Mouse (Mus musculus): ENCODE data around the gene Cdkal1. TPM values are rescaled to one million over a fixed set of nuclear protein-coding genes. Genes with fewer than 3 reads are reported as not detected.

Cdkal1 gene
- total and polyA plus RNA-seq, 3 experiments: 3.9 to 30.3 (median 29.9) TPM

DNA sequence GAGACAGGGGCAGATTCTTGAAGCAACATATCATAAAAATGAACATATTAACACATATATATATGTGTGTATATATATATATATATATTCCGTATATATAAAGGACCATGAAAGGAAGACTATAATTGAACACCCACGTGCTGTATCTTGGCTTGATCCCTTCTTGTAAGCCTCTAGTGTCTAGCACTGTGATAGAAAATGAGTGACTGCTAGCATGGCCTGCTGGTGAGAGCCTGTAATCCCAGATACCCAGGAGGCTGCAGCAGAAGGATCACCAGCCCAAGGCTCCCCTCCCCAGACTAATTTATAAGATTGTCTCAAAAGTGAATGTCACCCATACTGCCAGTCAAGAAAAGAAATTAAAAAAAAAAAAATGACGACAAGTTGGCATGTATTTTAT lies 158.2 kb downstream of the Cdkal1 start:
- peaks cover 10% of the 10 kb centered on the region for H3K4me1 ChIP-seq (ENCODE audit: control insufficient read depth, insufficient read depth, low read length)
- no peak for DNase-seq
- no peak overlapping the region for H3K4me3 ChIP-seq
- no peaks in the 10 kb centered on the region for H3K27me3 ChIP-seq (ENCODE audit: control insufficient read depth, insufficient read depth, low read length)
- no peak overlapping the region for H3K27ac ChIP-seq
- TF ChIP-seq EP300 (IDR thresholded peaks at IDR 0.05; ENCODE audit: insufficient read depth, low read depth, low read length): no peak
- no peak for TF ChIP-seq CTCF (IDR thresholded peaks at IDR 0.05)
- no peak for TF ChIP-seq POLR2A (IDR thresholded peaks at IDR 0.05; ENCODE audit: insufficient read depth, low read depth, low read length)
- intact Hi-C loops (cut with DNase I): no loop called here
- peaks cover 17% of the 10 kb centered on the region for H3K36me3 ChIP-seq (ENCODE audit: control insufficient read depth, insufficient read depth, low read length)
- no peak overlapping the region for H3K9ac ChIP-seq (ENCODE audit: low read depth, low read length)
- H3K79me2 ChIP-seq (replicated peaks; ENCODE audit: control insufficient read depth, insufficient read depth, low read length): no peaks in the 10 kb centered on the region
- 71% methylated on average over 3 of the region's 3 CpGs for WGBS

DNA sequence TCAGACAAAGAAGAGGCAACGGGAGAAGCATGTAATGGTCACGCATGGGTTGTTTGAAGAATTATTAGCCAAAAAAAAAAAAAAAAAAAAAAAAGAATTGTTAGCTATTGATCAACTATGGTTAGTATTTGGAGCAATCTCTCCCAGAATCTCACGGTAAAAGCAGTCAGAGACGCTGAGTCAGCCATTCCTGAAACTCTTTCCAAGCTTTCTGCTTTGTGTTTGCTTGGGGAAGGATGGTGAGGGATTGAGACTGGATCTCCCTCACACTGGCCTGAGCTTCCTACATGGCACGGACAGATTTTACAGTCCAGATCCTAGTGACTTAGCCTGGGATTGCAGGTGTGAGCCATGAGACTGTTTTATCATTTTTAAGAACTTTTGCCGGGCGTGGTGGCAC lies 164.7 kb downstream of the Cdkal1 start:
- H3K27me3 ChIP-seq (ENCODE audit: control insufficient read depth, insufficient read depth, low read length): no peaks in the 10 kb centered on the region
- no peak for DNase-seq
- H3K9ac ChIP-seq (ENCODE audit: low read depth, low read length): no peak overlapping the region
- no peaks in the 10 kb centered on the region; the same call in 1 of the 2 replicates for H3K4me1 ChIP-seq (ENCODE audit: control insufficient read depth, insufficient read depth, low read length)
- 92% methylated on average over 7 of the region's 7 CpGs for WGBS
- H3K36me3 ChIP-seq (ENCODE audit: control insufficient read depth, insufficient read depth, low read length): no peaks in the 10 kb centered on the region
- H3K79me2 ChIP-seq (replicated peaks; ENCODE audit: control insufficient read depth, insufficient read depth, low read length): no peaks in the 10 kb centered on the region
- H3K4me3 ChIP-seq: no peak overlapping the region
- intact Hi-C loops (cut with DNase I): no loop called here
- H3K27ac ChIP-seq: no peak overlapping the region
- TF ChIP-seq CTCF (IDR thresholded peaks at IDR 0.05): no peak
- no peak for TF ChIP-seq EP300 (IDR thresholded peaks at IDR 0.05; ENCODE audit: insufficient read depth, low read depth, low read length)
- no peak for TF ChIP-seq POLR2A (IDR thresholded peaks at IDR 0.05; ENCODE audit: insufficient read depth, low read depth, low read length)

DNA sequence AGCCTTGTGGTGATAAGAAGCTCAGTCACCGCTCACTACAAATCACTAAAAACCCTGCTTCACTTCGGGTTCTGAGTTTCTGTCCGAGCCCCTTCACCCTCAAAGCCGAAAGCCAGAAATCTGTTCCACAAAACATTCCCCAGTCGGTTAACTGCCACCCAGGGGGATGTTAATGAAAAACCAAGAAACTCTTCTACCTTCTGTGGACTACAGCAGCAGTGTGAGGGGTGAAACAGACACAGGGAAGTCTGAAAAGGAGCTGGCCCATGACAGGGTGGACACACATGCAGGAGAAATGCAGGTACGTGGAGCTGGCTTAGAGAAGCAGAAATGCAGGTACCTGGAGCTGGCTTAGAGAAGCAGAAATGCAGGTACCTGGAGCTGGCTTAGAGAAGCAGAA lies 166.6 kb downstream of the Cdkal1 start:
- TF ChIP-seq POLR2A (IDR thresholded peaks at IDR 0.05; ENCODE audit: insufficient read depth, low read depth, low read length): no peak
- TF ChIP-seq CTCF (IDR thresholded peaks at IDR 0.05): no peak
- TF ChIP-seq EP300 (IDR thresholded peaks at IDR 0.05; ENCODE audit: insufficient read depth, low read depth, low read length): no peak
- intact Hi-C loops (cut with DNase I): no loop called here

DNA sequence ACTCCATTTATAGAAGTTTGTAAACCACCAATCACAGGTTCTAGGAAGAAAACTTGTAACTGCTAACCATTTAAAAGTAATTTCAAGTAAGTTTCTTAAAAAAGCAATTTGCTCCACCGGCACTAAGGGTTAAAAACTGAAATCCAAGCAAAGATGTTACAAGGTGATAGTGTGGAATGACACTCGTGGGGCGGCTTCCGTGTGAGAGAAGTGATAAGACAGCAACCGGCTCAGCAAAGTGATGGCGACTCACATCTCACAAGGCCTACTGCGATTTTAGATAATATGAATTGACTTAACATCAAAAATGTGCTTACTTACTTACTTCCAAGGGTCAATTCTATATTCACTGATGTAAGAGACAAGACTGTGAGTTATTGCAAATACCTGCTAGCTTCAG lies 167.6 kb downstream of the Cdkal1 start:
- no peaks in the 10 kb centered on the region for H3K36me3 ChIP-seq (ENCODE audit: control insufficient read depth, insufficient read depth, low read length)
- no peaks in the 10 kb centered on the region for H3K27me3 ChIP-seq (ENCODE audit: control insufficient read depth, insufficient read depth, low read length)
- no peak for TF ChIP-seq EP300 (IDR thresholded peaks at IDR 0.05; ENCODE audit: insufficient read depth, low read depth, low read length)
- TF ChIP-seq POLR2A (IDR thresholded peaks at IDR 0.05; ENCODE audit: insufficient read depth, low read depth, low read length): no peak
- no peak for TF ChIP-seq CTCF (IDR thresholded peaks at IDR 0.05)
- 83% methylated on average over 7 of the region's 7 CpGs for WGBS
- no peaks in the 10 kb centered on the region for H3K79me2 ChIP-seq (replicated peaks; ENCODE audit: control insufficient read depth, insufficient read depth, low read length)
- H3K4me3 ChIP-seq: no peak overlapping the region
- no peak overlapping the region for H3K9ac ChIP-seq (ENCODE audit: low read depth, low read length)
- intact Hi-C loops (cut with DNase I): no loop called here
- H3K4me1 ChIP-seq (ENCODE audit: control insufficient read depth, insufficient read depth, low read length): no peaks in the 10 kb centered on the region
- H3K27ac ChIP-seq: no peak overlapping the region
- no peak for DNase-seq

More for the DNA sequence above, 166.6 kb downstream of the Cdkal1 start:
- Histone ChIP-seq H3K4me3 (no peak overlapping the region), H3K36me3 (ENCODE audit: control insufficient read depth, insufficient read depth, low read length) (no peaks in the 10 kb centered on the region), H3K4me1 (ENCODE audit: control insufficient read depth, insufficient read depth, low read length) (no peaks in the 10 kb centered on the region; the same call in 1 of the 2 replicates), H3K27ac (no peak overlapping the region), H3K9ac (ENCODE audit: low read depth, low read length) (no peak overlapping the region), H3K27me3 (ENCODE audit: control insufficient read depth, insufficient read depth, low read length) (no peaks in the 10 kb centered on the region), H3K79me2 (replicated peaks; ENCODE audit: control insufficient read depth, insufficient read depth, low read length) (no peaks in the 10 kb centered on the region)
- 78% methylated on average over 6 of the region's 6 CpGs for WGBS
- no peak for DNase-seq

DNA sequence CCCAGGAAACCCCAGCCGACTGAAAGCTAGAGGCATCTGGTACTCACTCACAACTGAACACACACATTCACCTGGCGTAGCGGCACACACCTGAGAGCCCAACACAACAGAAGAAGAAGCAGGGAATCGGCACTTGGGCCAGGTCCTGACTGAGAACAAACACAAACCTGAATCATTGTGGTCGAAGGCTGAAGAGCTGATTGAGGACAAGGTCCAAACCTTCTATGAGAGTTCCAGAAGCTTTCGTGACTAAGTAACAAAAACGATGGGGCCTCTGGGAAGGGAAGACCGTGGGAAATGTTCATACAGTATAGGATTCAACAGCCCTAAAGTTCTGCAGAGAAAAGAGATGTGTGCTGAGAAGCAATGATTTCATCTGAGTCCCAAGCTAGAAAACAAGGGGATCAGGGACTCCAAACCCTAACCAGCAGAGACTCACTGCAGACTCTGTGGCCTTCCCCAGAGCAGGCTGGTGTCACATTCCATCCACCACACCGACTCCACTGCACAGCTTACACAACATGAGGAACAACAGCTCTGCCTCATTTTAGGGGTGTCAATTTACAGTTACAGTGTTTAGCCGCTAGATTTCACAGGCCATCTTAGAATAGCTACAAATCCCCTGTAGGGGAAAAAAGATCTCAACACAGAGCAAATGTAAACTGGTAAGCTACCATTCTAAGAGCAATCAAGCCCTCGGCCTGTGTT lies 175.8 kb downstream of the Cdkal1 start:
- WGBS: 87% methylated on average over 11 of the region's 11 CpGs
- no peak for TF ChIP-seq POLR2A (IDR thresholded peaks at IDR 0.05; ENCODE audit: insufficient read depth, low read depth, low read length)
- no peak for TF ChIP-seq CTCF (IDR thresholded peaks at IDR 0.05)
- no peak for TF ChIP-seq EP300 (IDR thresholded peaks at IDR 0.05; ENCODE audit: insufficient read depth, low read depth, low read length)
- intact Hi-C loops (cut with DNase I): no loop called here
- Histone ChIP-seq H3K27ac (no peak overlapping the region), H3K27me3 (ENCODE audit: control insufficient read depth, insufficient read depth, low read length) (no peaks in the 10 kb centered on the region), H3K4me1 (ENCODE audit: control insufficient read depth, insufficient read depth, low read length) (no peaks in the 10 kb centered on the region), H3K79me2 (replicated peaks; ENCODE audit: control insufficient read depth, insufficient read depth, low read length) (no peaks in the 10 kb centered on the region), H3K36me3 (ENCODE audit: control insufficient read depth, insufficient read depth, low read length) (no peaks in the 10 kb centered on the region), H3K4me3 (no peak overlapping the region), H3K9ac (ENCODE audit: low read depth, low read length) (no peak overlapping the region)
- no peak for DNase-seq

DNA sequence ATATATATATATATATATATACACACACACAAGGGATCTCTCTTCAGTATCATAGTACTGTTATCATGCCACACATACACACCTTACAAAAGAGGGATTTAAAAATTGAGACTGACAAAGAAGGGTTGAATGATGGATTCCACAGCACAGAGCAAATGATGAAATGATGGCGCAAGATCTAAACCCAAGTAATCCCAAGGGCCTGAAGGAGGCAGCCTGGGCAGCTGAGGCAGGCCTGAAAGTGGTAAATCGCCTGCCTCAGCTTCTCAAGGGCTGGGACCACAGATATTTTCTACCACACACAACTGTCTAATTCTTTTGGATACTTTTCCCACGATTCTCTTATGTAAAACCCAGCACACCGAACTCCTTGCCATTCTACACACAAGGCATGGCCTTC lies 177.9 kb downstream of the Cdkal1 start:
- no peaks in the 10 kb centered on the region for H3K79me2 ChIP-seq (replicated peaks; ENCODE audit: control insufficient read depth, insufficient read depth, low read length)
- no peak for DNase-seq
- H3K27ac ChIP-seq: no peak overlapping the region
- TF ChIP-seq CTCF (IDR thresholded peaks at IDR 0.05): no peak
- no peak for TF ChIP-seq POLR2A (IDR thresholded peaks at IDR 0.05; ENCODE audit: insufficient read depth, low read depth, low read length)
- no peak for TF ChIP-seq EP300 (IDR thresholded peaks at IDR 0.05; ENCODE audit: insufficient read depth, low read depth, low read length)
- intact Hi-C loops (cut with DNase I): no loop called here
- WGBS: 96% methylated on average over 4 of the region's 4 CpGs
- no peaks in the 10 kb centered on the region for H3K36me3 ChIP-seq (ENCODE audit: control insufficient read depth, insufficient read depth, low read length)
- no peak overlapping the region for H3K4me3 ChIP-seq
- H3K27me3 ChIP-seq (ENCODE audit: control insufficient read depth, insufficient read depth, low read length): no peaks in the 10 kb centered on the region
- H3K9ac ChIP-seq (ENCODE audit: low read depth, low read length): no peak overlapping the region
- no peaks in the 10 kb centered on the region for H3K4me1 ChIP-seq (ENCODE audit: control insufficient read depth, insufficient read depth, low read length)
